Mouse (Mus musculus): ENCODE measurements around the gene Psme4. TPM values are rescaled to one million over a fixed set of nuclear protein-coding genes. Genes with fewer than 3 reads are reported as not detected.

Gene Psme4
- total RNA-seq, 2 experiments from 2014 or later: 195 to 202 TPM

GRCm38 (mm10) chr11:30786230-30786983, 14.9 kb downstream of the Psme4 start:
- DNase-seq: no peak

DNA sequence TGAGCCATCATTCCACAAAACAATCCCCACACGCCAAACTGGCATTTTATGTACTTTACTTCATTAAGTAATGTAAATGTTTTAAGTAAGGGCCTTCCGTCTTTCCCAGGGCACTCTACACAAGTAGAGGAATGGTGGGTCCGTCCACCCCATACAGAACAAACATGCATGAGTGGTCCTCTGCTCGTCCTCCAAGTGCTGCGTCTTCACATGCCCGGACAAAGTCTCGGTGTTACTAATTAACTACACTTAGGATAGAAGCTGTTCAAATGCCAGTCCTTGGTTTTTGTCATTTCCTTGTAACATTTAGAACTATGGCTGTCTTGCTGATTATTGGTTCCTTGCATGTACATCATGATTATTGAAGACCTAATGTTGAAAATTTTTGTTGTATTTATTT, 21.2 kb downstream of the Psme4 start:
- DNase-seq: no peak

GRCm38 (mm10) chr11:30793753-30794152, 22.2 kb downstream of the Psme4 start:
- no peak for DNase-seq

GRCm38 (mm10) chr11:30797236-30797635, 25.7 kb downstream of the Psme4 start:
- DNase-seq: no peak

DNA sequence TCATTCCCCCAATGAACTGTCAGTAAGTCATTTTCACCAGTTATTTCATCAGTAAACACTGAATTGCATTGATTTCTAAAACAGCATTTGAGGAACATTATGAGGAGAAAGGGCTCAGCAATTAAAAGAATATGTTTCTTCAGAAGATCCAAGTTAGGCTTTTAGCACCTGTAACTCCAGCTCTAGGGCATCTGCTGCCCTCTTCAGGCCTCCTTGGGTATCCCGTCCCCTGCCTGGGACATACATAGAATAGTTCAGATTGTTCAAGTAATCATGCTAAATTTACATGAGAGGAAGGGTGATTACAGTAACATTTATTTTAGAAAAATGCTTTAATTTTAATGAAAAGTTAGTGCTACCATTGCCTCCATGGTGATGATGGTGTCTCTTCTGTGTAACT, 28.0 kb downstream of the Psme4 start:
- peak; percentile 25 to 71 for DNase-seq

DNA sequence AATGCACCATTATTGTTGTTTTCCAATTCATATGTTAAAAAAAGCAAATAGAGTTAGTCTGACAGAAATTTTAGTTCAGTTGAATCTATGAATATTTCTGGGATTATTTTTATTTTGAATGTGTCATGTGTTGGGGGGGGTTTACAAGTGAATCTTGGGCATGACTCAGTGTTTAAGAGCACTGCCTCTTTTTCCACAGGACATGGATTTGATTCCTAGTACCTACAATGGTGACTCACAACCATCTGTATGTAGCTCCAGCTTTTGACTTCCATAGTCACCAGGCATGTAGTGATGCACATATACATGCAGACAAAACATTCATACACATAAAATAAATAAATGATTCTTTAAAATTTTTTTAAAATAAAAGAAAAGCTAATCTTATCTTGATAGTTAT, 28.6 kb downstream of the Psme4 start:
- no peak for DNase-seq

- no peak for DNase-seq
Measured at GRCm38 (mm10) chr11:30802421-30802820, 30.9 kb downstream of the Psme4 start.

DNA sequence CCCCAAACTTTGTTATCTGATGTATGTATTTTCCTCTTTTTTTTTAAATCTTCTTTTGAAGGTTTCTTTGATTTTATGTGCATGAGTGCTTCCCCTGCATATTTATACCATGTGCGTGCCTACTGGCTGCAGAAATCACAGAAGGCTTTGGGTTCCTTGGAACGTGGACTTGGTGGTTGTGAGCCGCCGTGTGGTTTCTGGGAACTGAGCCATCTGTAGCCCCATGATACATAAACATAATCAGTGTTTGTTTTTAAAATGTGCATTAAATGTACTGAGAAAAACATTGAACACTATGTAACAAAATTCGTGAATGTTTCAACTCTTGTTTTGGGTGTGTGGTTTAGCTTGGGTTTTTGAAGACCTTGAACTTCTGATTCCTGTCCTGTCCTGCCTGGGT, 49.6 kb downstream of the Psme4 start:
- no peak for DNase-seq

GRCm38 (mm10) chr11:30838793-30839192, 67.3 kb downstream of the Psme4 start:
- no peak for DNase-seq

DNA sequence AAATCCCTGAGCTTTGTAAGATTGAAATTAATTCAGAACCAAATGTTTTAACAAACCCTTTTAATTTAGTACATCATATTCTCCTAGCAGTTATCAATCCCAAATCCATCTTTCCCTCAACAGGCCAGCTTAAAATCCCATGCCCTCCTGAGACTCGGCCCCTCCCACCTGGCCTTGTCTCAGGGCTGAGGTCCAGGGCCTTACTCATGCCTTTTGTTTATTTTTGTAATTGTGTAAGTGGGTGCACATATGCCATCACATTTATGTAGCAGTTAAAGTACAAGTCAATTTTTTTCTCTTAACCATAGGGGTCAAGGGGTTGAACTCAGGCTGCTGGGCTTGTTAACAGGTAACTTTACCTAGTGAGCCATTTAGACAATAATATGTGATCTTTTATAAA, 72.8 kb downstream of the Psme4 start:
- DNase-seq: no peak

GRCm38 (mm10) chr11:30872425-30872824, 100.9 kb downstream of the Psme4 start:
- no peak for DNase-seq

DNA sequence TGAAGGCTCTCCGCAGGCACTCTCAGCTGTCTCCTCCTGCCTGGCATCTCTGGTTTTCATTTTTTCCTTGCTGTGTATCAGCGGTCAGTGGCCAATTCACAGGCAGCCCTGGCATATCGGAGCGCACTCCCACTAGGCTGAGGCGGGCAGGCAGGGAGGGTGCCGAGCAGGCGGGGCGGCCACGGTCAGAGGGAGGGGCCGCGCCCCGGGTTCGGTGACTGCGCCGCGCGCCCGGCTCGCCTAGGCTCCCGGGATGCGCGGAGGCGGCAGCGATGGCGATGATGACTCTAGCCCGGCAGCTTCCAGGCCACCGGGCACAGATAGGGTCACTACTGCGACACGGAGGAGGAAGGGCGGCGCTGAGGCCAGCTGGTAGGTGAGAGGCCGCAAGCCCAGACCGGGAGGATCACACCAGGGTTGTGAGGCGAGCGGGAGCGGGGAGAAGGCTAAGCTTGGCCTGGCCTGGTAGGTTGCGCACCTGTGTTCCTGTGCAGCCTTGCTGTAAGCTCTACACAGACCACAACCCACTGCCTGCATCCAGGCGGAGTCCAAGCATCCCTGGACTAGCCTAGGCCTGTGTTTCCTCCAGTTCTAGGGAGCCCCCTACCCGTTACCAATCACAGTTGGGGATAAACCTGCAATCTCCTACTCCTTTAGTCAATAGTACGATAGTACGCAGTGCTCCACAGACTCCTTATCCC, 113.8 kb downstream of the Psme4 start, which contains the start of the genes Gpr75 and Asb3:
Gene Gpr75 (plus strand): TSS at position 188 of the 701 bp plus-strand sequence.
Gene Asb3 (plus strand): TSS at position 246 of the 701 bp plus-strand sequence.
- DNase-seq: peak; percentile 41 to 45

DNA sequence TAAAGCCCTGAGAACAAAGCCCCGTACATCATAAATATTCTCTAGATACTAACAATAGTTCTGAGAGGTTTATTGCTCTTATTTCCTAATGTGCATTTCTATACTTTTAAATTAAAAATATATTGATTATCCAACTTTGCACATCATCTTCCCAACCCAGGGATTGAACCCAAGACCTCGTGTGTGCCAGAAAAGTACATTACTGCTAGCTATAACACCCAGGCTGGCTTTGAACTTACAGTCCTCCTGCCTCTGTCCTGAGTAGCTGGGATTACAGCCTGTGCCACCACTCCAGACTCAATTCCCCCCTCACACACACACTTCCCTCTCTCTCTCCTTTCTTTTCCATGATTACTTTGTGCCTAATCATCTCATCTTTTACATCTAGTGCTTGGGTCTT, 116.6 kb downstream of the Psme4 start:
- no peak for DNase-seq

- DNase-seq: no peak
Measured at GRCm38 (mm10) chr11:30896201-30896600, 124.7 kb downstream of the Psme4 start.

DNA sequence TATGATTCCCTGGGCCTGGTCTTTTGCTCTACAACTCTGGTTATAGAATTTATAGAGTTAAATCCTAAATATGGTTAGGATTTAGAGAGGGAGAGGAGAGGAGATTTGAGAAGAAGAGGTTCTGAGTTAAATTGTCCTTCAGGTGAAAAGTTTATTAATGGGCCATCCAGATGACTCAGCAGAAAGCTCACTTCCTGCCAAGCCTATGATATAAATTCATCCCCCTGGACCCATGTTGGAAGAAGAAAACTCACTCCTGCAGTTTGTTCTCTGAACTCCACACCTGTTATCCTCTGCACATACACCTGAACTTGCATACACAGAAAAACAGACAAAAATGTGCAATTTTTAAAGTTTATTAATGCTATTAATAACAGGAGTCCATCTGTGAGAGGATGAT, 127.8 kb downstream of the Psme4 start:
- no peak for DNase-seq

GRCm38 (mm10) chr11:30912311-30912710, 140.8 kb downstream of the Psme4 start:
- no peak for DNase-seq

GRCm38 (mm10) chr11:30920641-30921040, 149.1 kb downstream of the Psme4 start:
- DNase-seq: no peak

GRCm38 (mm10) chr11:30923283-30923682, 151.8 kb downstream of the Psme4 start:
- no peak for DNase-seq

GRCm38 (mm10) chr11:30928079-30928478, 156.6 kb downstream of the Psme4 start:
- no peak for DNase-seq

DNA sequence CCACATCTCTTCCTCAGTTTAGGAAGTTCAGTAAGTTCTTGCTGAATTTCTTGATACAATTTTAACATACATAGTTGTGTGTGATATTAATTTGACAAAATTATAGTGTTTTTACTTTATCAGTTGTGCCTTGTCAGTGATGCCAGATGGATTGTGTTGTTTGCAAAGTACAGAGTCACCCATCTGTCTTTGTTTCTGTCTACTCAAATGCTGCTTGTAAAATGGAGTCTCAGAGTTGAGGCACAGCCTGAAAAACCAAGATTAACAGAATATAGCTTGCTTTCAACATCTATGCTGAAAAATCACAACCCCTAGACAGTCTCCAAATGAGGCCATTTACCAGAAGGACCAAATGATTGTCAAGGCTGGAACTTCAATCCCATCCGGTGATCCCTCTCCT, 157.0 kb downstream of the Psme4 start:
- DNase-seq: no peak

Data from heart, adult 18-20 months (tissue).